Comparison of ENCODE assay signal across 17 mouse cellular contexts in genomic region chr7:91218321-91218987, GRCm38 (mm10).
A peak's percentile ranks its signal among the peaks of the same experiment; 100 is the strongest.
DNase-seq lines count a peak whose midpoint lies in the region; ATAC-seq and TF ChIP-seq lines count a peak whose summit lies in the region.
"Had no signal": no experiment of that assay in that cellular context is flagged by ENCODE, and none has a peak within 500 bp of the region (broad histone marks: within the 10 kb centered on the region; RNA-seq: fewer than 3 reads in every experiment).

No protein-coding gene starts in this region.

- no peak overlapping the region for H3K4me3 ChIP-seq in left cerebral cortex, adult 2 months
- no peak overlapping the region for H3K4me3 ChIP-seq in hindbrain, embryonic 11.5 days (ENCODE audit: low read depth, low read length)
- H3K4me3 ChIP-seq: embryonic facial prominence, embryonic 13.5 days; heart, embryonic 15.5 days; hindbrain, embryonic 13.5 days; limb, embryonic 12.5 days; midbrain, embryonic 13.5 days had no signal

- peak; percentile 6 for DNase-seq in cerebellum, adult 9-10 months
- DNase-seq in cerebellum, adult 11-12 months, result no peak
- DNase-seq in testis, postnatal 10 days (ENCODE audit: low spot score), result peak; percentile 32
- DNase-seq in testis, postnatal 14 days (ENCODE audit: low spot score), result no peak
- DNase-seq in left cerebral cortex, adult 2 months (ENCODE audit: extremely low spot score in 1 of 2, low spot score in 2 of 2), result peak; percentile 39 to 63
- DNase-seq in telencephalon, adult 2 months (ENCODE audit: low read depth, low spot score), result peak; percentile 80
- no peak for DNase-seq in hindbrain, embryonic 11.5 days (ENCODE audit: low spot score)
- no peak for DNase-seq in heart, adult 11 months
- DNase-seq: adrenal gland, postnatal 10 days; kidney, postnatal 25 days had no signal

- H3K27ac ChIP-seq in left cerebral cortex, adult 2 months, result peak overlapping the region; percentile 56
- no peak overlapping the region for H3K27ac ChIP-seq in hindbrain, embryonic 11.5 days (ENCODE audit: low read depth, low read length)
- H3K27ac ChIP-seq: embryonic facial prominence, embryonic 13.5 days; heart, embryonic 15.5 days; hindbrain, embryonic 13.5 days; limb, embryonic 12.5 days; midbrain, embryonic 13.5 days had no signal

- no peaks in the 10 kb centered on the region for H3K27me3 ChIP-seq in hindbrain, embryonic 11.5 days (ENCODE audit: control insufficient read depth, insufficient read depth, low read length)
- H3K27me3 ChIP-seq: embryonic facial prominence, embryonic 13.5 days; heart, embryonic 15.5 days; hindbrain, embryonic 13.5 days; limb, embryonic 12.5 days; midbrain, embryonic 13.5 days had no signal

- no peak for ATAC-seq in hindbrain, embryonic 11.5 days (ENCODE audit: low FRiP score)
- ATAC-seq: forebrain, embryonic 14.5 days; intestine, postnatal 0 days; midbrain, embryonic 13.5 days had no signal

- H3K36me3 ChIP-seq in hindbrain, embryonic 11.5 days (ENCODE audit: control insufficient read depth, insufficient read depth, low read length), result no peaks in the 10 kb centered on the region
- H3K36me3 ChIP-seq: embryonic facial prominence, embryonic 13.5 days; heart, embryonic 15.5 days; hindbrain, embryonic 13.5 days; limb, embryonic 12.5 days; midbrain, embryonic 13.5 days had no signal

- WGBS in hindbrain, embryonic 11.5 days, result 70% methylated on average over 7 of the region's 7 CpGs

- intact Hi-C loops in left cerebral cortex, adult 2 months (cut with DNase I), result loop anchor here (5.0 to 10.0 kb wide), 3 partner anchors 91 to 374 kb away; no protein-coding TSS in a partner anchor

- TF ChIP-seq CTCF in left cerebral cortex, adult 2 months (IDR thresholded peaks at IDR 0.05), result no peak; the same call in 1 of the 2 replicates

- H3K9ac ChIP-seq in hindbrain, embryonic 11.5 days (ENCODE audit: low read depth, low read length), result no peak overlapping the region
- H3K9ac ChIP-seq: embryonic facial prominence, embryonic 13.5 days; heart, embryonic 15.5 days; hindbrain, embryonic 13.5 days; limb, embryonic 12.5 days; midbrain, embryonic 13.5 days had no signal

- H3K4me2 ChIP-seq in hindbrain, embryonic 11.5 days (replicated peaks; ENCODE audit: low read depth, low read length), result no peak overlapping the region
- H3K4me2 ChIP-seq: embryonic facial prominence, embryonic 13.5 days; heart, embryonic 15.5 days; hindbrain, embryonic 13.5 days; limb, embryonic 12.5 days; midbrain, embryonic 13.5 days had no signal

- no peaks in the 10 kb centered on the region for H3K4me1 ChIP-seq in hindbrain, embryonic 11.5 days (replicated peaks; ENCODE audit: control insufficient read depth, insufficient read depth, low read length)
- H3K4me1 ChIP-seq: embryonic facial prominence, embryonic 13.5 days; heart, embryonic 15.5 days; hindbrain, embryonic 13.5 days; limb, embryonic 12.5 days had no signal

- H3K9me3 ChIP-seq in hindbrain, embryonic 11.5 days (ENCODE audit: control insufficient read depth, low read length), result no peaks in the 10 kb centered on the region
- H3K9me3 ChIP-seq: embryonic facial prominence, embryonic 13.5 days; heart, embryonic 15.5 days; hindbrain, embryonic 13.5 days; limb, embryonic 12.5 days; midbrain, embryonic 13.5 days had no signal

Comparison
In these comparisons a context has a peak if more than half of its experiments do, and no peak if none do; other contexts are left out.
1. DNase-seq: peak in cerebellum, adult 9-10 months (single experiment), testis, postnatal 10 days (single experiment), left cerebral cortex, adult 2 months (2 of 2) and telencephalon, adult 2 months (single experiment); none in cerebellum, adult 11-12 months (single experiment), testis, postnatal 14 days (single experiment), hindbrain, embryonic 11.5 days (single experiment) and heart, adult 11 months (single experiment).